12 mouse cellular contexts compared by ENCODE assay signal in the genomic region with DNA sequence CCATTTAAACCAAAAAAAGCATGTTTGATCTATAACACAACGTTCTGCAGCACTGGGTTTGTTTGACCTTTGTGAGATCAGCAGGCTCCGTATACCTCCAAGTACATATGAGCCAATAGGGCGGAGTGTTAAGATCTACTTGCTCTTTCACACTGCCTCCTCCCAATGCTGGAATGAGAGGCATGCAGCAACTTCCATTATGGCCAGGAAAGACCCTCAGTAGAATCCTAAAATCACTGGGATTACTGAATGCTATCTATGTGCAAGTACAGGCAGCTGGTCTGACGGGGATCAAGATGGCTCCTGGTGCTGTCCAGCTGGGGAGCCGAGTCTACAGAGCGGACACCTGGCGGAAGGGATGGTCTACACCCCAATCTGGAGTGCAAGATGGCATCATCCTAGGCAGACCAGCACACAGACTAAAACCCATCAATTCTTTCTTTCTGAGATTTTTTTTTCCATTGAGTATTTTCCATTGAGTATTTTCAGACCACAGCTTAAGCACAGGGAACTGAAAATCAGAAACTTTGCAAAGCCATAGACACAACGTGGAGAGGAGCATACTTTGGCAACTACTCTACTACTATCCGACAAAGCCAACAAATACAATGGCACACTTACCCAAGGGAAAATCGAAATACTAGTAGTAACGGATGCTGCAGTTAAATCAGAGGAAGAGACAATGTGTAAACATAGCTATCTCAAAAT.
"Had no signal": no experiment of that assay in that cellular context is flagged by ENCODE, and none has a peak within 500 bp of the region (broad histone marks: within the 10 kb centered on the region; RNA-seq: fewer than 3 reads in every experiment).

No protein-coding gene starts in this region.

- H3K27ac ChIP-seq: limb, embryonic 10.5 days; liver, embryonic 13.5 days; lung, embryonic 15.5 days; macrophage; midbrain, embryonic 12.5 days; stomach, embryonic 15.5 days had no signal

- DNase-seq: kidney, postnatal 14 days; liver, embryonic 13.5 days; liver, postnatal 0 days; lung, postnatal 14 days; right cerebral cortex, postnatal 14 days; thymus, postnatal 4 days had no signal

- ATAC-seq: liver, postnatal 0 days had no signal

- H3K9ac ChIP-seq: liver, embryonic 13.5 days; liver, postnatal 0 days; lung, embryonic 15.5 days; midbrain, embryonic 12.5 days; stomach, embryonic 15.5 days had no signal

- H3K4me2 ChIP-seq: lung, embryonic 15.5 days; stomach, embryonic 15.5 days had no signal

- H3K4me1 ChIP-seq: stomach, embryonic 15.5 days had no signal

- H3K9me3 ChIP-seq: limb, embryonic 10.5 days; liver, embryonic 13.5 days; lung, embryonic 15.5 days; megakaryocyte, embryonic 14.5 days; midbrain, embryonic 12.5 days; stomach, embryonic 15.5 days had no signal

- H3K4me3 ChIP-seq: limb, embryonic 10.5 days; liver, embryonic 13.5 days; lung, embryonic 15.5 days; megakaryocyte, embryonic 14.5 days; midbrain, embryonic 12.5 days; stomach, embryonic 15.5 days had no signal

- H3K27me3 ChIP-seq: liver, embryonic 13.5 days; lung, embryonic 15.5 days; stomach, embryonic 15.5 days had no signal
